Mouse (Mus musculus) ES-E14 (cell line): Measurements from ENCODE around the gene Dlx5.

Experiments used
- CHD2 ChIP-seq: IDR thresholded peaks from 2 replicates; pipeline ENCODE4 v1.6.1; 2014; ENCODE audit warnings: mild to moderate bottlenecking, low read depth, low read length, inconsistent platforms
- HCFC1 ChIP-seq: IDR thresholded peaks from 2 replicates; pipeline ENCODE4 v1.6.1; 2012; ENCODE audit warnings: low read length, inconsistent platforms, borderline replicate concordance; ENCODE audit not compliant: insufficient read depth
- MAFK ChIP-seq: IDR thresholded peaks from 2 replicates; pipeline ENCODE4 v1.6.1; 2014; ENCODE audit warnings: mild to moderate bottlenecking, low read depth, low read length, inconsistent platforms; ENCODE audit not compliant: insufficient read depth
- ZC3H11A ChIP-seq: IDR thresholded peaks from 2 replicates; pipeline ENCODE4 v1.6.1; 2012; ENCODE audit warnings: low read depth, mild to moderate bottlenecking, inconsistent platforms, low read length, borderline replicate concordance
- ZNF384 ChIP-seq: IDR thresholded peaks from 2 replicates; pipeline ENCODE4 v1.6.1; 2012; ENCODE audit warnings: low read depth, low read length, inconsistent platforms

- no peak for TF ChIP-seq MAFK
- no peak for TF ChIP-seq ZC3H11A
- TF ChIP-seq CHD2, result no peak
- TF ChIP-seq ZNF384, result no peak
- TF ChIP-seq HCFC1, result no peak
These were observed 17.9 kb downstream of the Dlx5 start for GRCm38 (mm10) chr6:6863955-6864354.
